In the genomic region with DNA sequence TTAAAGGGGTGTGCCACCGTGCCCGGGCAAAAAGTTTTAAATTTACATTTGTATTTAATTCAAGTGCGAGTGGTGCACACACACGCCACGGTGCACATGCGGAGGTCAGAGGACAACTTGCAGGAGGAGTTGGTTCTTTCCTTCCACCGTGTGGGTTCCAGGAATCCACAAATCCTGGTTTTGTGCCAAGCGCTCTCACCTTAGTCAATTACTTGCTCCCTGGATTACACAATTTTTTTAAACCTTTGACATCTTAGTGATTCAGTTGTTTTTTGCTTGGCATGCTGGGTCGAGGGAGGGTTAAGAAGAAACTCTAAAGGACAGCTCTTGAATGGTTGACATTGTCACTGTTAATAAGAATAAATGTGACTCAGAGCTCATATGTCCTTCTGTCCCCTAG, we compare ENCODE assay signal across 23 mouse cellular contexts. TPM values are rescaled to one million over a fixed set of nuclear protein-coding genes. Genes with fewer than 3 reads are reported as not detected.
DNase-seq lines count a peak whose midpoint lies in the region; ATAC-seq and TF ChIP-seq lines count a peak whose summit lies in the region.
"Had no signal": no experiment of that assay in that cellular context is flagged by ENCODE, and none has a peak within 500 bp of the region (broad histone marks: within the 10 kb centered on the region; RNA-seq: fewer than 3 reads in every experiment).

No protein-coding gene starts in this region.

- TF ChIP-seq CTCF in liver, adult 2 months (IDR thresholded peaks at IDR 0.05; ENCODE audit: low read depth, low read length) = no peak

- no peak for TF ChIP-seq POLR2A in liver, adult 2 months (IDR thresholded peaks at IDR 0.05; ENCODE audit: extremely low read depth, insufficient read depth, low read length)

- no peak overlapping the region for H3K4me3 ChIP-seq in liver, adult 2 months (ENCODE audit: insufficient read depth, low read depth, low read length)
- H3K4me3 ChIP-seq in macrophage (ENCODE audit: inconsistent target) = no peak overlapping the region
- H3K4me3 ChIP-seq in hindbrain, embryonic 13.5 days = no peak overlapping the region
- H3K4me3 ChIP-seq: embryonic facial prominence, embryonic 12.5 days; forebrain, embryonic 12.5 days; gastrocnemius, adult 2 months; heart, embryonic 13.5 days had no signal

- no peaks in the 10 kb centered on the region for H3K36me3 ChIP-seq in liver, adult 2 months (ENCODE audit: control insufficient read depth, insufficient read depth, low read length)
- no peaks in the 10 kb centered on the region for H3K36me3 ChIP-seq in macrophage (ENCODE audit: inconsistent target)
- no peaks in the 10 kb centered on the region for H3K36me3 ChIP-seq in hindbrain, embryonic 13.5 days
- H3K36me3 ChIP-seq: embryonic facial prominence, embryonic 12.5 days; forebrain, embryonic 12.5 days; heart, embryonic 13.5 days had no signal

- H3K27ac ChIP-seq in liver, adult 2 months (replicated peaks; ENCODE audit: insufficient read depth, low read depth, low read length) = no peak overlapping the region
- peak overlapping the region; percentile 99 for H3K27ac ChIP-seq in macrophage
- no peak overlapping the region for H3K27ac ChIP-seq in hindbrain, embryonic 13.5 days
- H3K27ac ChIP-seq: embryonic facial prominence, embryonic 12.5 days; forebrain, embryonic 12.5 days; gastrocnemius, adult 2 months; heart, embryonic 13.5 days had no signal

- peaks cover 17% of the 10 kb centered on the region; the same call in 1 of the 2 replicates for H3K4me1 ChIP-seq in liver, adult 2 months (ENCODE audit: control insufficient read depth, insufficient read depth, low read length)
- H3K4me1 ChIP-seq in hindbrain, embryonic 13.5 days (replicated peaks) = peaks cover 25% of the 10 kb centered on the region

- WGBS in liver, adult 2 months = 52% methylated on average over 9 of the region's 9 CpGs
- WGBS in macrophage (ENCODE audit: missing documents) = 90% methylated on average over 9 of the region's 9 CpGs
- 84% methylated on average over 9 of the region's 9 CpGs for WGBS in hindbrain, embryonic 13.5 days

- H3K9ac ChIP-seq in liver, adult 2 months (ENCODE audit: low read depth, low read length) = no peak overlapping the region
- no peak overlapping the region for H3K9ac ChIP-seq in hindbrain, embryonic 13.5 days
- H3K9ac ChIP-seq: embryonic facial prominence, embryonic 12.5 days; forebrain, embryonic 12.5 days; forebrain, postnatal 0 days; heart, embryonic 13.5 days had no signal

- peak; percentile 80 for DNase-seq in liver, adult 2 months (ENCODE audit: extremely low read depth, low read depth, low spot score)
- DNase-seq in liver = no peak
- peak; percentile 71 for DNase-seq in gonadal fat pad, adult 2 months (ENCODE audit: low read depth)
- DNase-seq in kidney, postnatal 10 days = peak; percentile 58
- DNase-seq in frontal cortex, postnatal 36 days (ENCODE audit: low spot score in 2 of 2) = no peak
- DNase-seq: adrenal gland, adult 8-10 months; adrenal gland, postnatal 36 days; cerebellum, adult 11 months; cerebellum, adult 9-10 months; cerebellum, postnatal 25 days; forebrain, postnatal 0 days; gastrocnemius, adult 2 months; gastrocnemius, postnatal 25 days; heart, postnatal 36 days had no signal

- ATAC-seq in hindbrain, embryonic 13.5 days (ENCODE audit: low FRiP score) = no peak
- ATAC-seq: forebrain, postnatal 0 days; hindbrain, embryonic 16.5 days had no signal

- H3K79me2 ChIP-seq in liver, adult 2 months (ENCODE audit: control insufficient read depth, insufficient read depth, low read length) = peaks cover 12% of the 10 kb centered on the region; the same call in 1 of the 2 replicates
- H3K79me2 ChIP-seq in macrophage (ENCODE audit: inconsistent target) = peaks cover 31% of the 10 kb centered on the region

- no peaks in the 10 kb centered on the region for H3K9me3 ChIP-seq in hindbrain, embryonic 13.5 days
- H3K9me3 ChIP-seq: embryonic facial prominence, embryonic 12.5 days; forebrain, embryonic 12.5 days; heart, embryonic 13.5 days had no signal

- no peak overlapping the region for H3K4me2 ChIP-seq in hindbrain, embryonic 13.5 days
- H3K4me2 ChIP-seq: embryonic facial prominence, embryonic 12.5 days; forebrain, embryonic 12.5 days; heart, embryonic 13.5 days had no signal

- H3K27me3 ChIP-seq in liver, adult 2 months (ENCODE audit: control insufficient read depth, insufficient read depth, low read length) = no peaks in the 10 kb centered on the region
- peaks cover 10% of the 10 kb centered on the region; the same call in 1 of the 2 replicates for H3K27me3 ChIP-seq in hindbrain, embryonic 13.5 days

RNA-seq across cellular contexts. Expression of gene Pdxk, which starts 1.9 kb away (rescaled TPM):
- 19.9 TPM in 2 replicates for total RNA-seq in liver, adult 2 months (2014; rRNA removed)
- polyA plus RNA-seq in liver, adult 2 months (2012; rRNA removed) = 29.2 and 29.5 TPM in 2 replicates
- polyA plus RNA-seq in gonadal fat pad, adult 2 months (2012; rRNA removed) = 55.9 and 68.6 TPM in 2 replicates
- total RNA-seq in macrophage (2018; cell fraction: chromatin; rRNA removed) = 100 to 1,000 TPM in 5 of 26 experiments, 10 to 100 TPM in 18, 1 to 10 TPM in 3; 5.2 to 163 (median 28.1) TPM
- 100 to 1,000 TPM in 25 of 26 experiments, 10 to 100 TPM in 1; 79.3 to 334 (median 151) TPM for total RNA-seq in macrophage (2018; cell fraction: cytosol; rRNA removed)
- 100 to 1,000 TPM in 9 of 26 experiments, 10 to 100 TPM in 17; 27.6 to 223 (median 87.2) TPM for total RNA-seq in macrophage (2018; cell fraction: nucleus; rRNA removed)
- polyA plus RNA-seq in macrophage (2018) = 172 to 209 TPM (median 200 TPM) in 3 replicates
- 19.2 and 20.1 TPM in 2 replicates for polyA plus RNA-seq in hindbrain, embryonic 13.5 days (2015; fragmentation: Nextera tagmentation; extraction: Ambion mirVana)

RNA-seq across cellular contexts. Expression of gene Cstb, which starts 41.2 kb away (rescaled TPM):
- 52.0 and 60.8 TPM in 2 replicates for total RNA-seq in liver, adult 2 months (2014; rRNA removed)
- 41.4 and 47.5 TPM in 2 replicates for polyA plus RNA-seq in liver, adult 2 months (2012; rRNA removed)
- 127 and 151 TPM in 2 replicates for polyA plus RNA-seq in gonadal fat pad, adult 2 months (2012; rRNA removed)
- total RNA-seq in macrophage (2018; cell fraction: chromatin; rRNA removed) = 10 to 100 TPM; 13.6 to 78.0 (median 27.4) TPM
- total RNA-seq in macrophage (2018; cell fraction: cytosol; rRNA removed) = 1,000 to 10,000 TPM; 1,179 to 1,787 (median 1,377) TPM
- total RNA-seq in macrophage (2018; cell fraction: nucleus; rRNA removed) = 100 to 1,000 TPM in 24 of 26 experiments, 10 to 100 TPM in 2; 88.7 to 281 (median 189) TPM
- polyA plus RNA-seq in macrophage (2018) = 1,283 to 1,841 TPM (median 1,659 TPM) in 3 replicates
- polyA plus RNA-seq in hindbrain, embryonic 13.5 days (2015; fragmentation: Nextera tagmentation; extraction: Ambion mirVana) = 93.9 and 105 TPM in 2 replicates

RNA-seq across cellular contexts. Expression of gene Olfr1358, which starts 50.6 kb away (rescaled TPM):
- not detected in 2 replicates for total RNA-seq in liver, adult 2 months (2014; rRNA removed)
- polyA plus RNA-seq in liver, adult 2 months (2012; rRNA removed) = not detected in 2 replicates
- 0.11 TPM in 1 of 2 replicates, not detected in the other for polyA plus RNA-seq in gonadal fat pad, adult 2 months (2012; rRNA removed)
- total RNA-seq in macrophage (2018; cell fraction: chromatin; rRNA removed) = under 1 TPM in 1 of 26 experiments, not detected in 25; 0.83 TPM
- not detected for total RNA-seq in macrophage (2018; cell fraction: cytosol; rRNA removed)
- total RNA-seq in macrophage (2018; cell fraction: nucleus; rRNA removed) = not detected
- not detected in 3 replicates for polyA plus RNA-seq in macrophage (2018)
- polyA plus RNA-seq in hindbrain, embryonic 13.5 days (2015; fragmentation: Nextera tagmentation; extraction: Ambion mirVana) = not detected in 2 replicates
- total RNA-seq: adrenal gland, adult 8-10 months; adrenal gland, postnatal 36 days; ES-E14; gastrocnemius, adult 2 months; gastrocnemius, postnatal 25 days; heart, postnatal 36 days had no signal
- polyA plus RNA-seq: cortical plate, adult 2 months; embryonic facial prominence, embryonic 12.5 days; forebrain, embryonic 12.5 days; forebrain, postnatal 0 days; heart, embryonic 13.5 days; heart, postnatal 0 days; hindbrain, embryonic 16.5 days had no signal

RNA-seq across cellular contexts. Expression of gene Rrp1, which starts 53.8 kb away (rescaled TPM):
- 39.8 and 41.9 TPM in 2 replicates for total RNA-seq in liver, adult 2 months (2014; rRNA removed)
- 30.7 and 37.6 TPM in 2 replicates for polyA plus RNA-seq in liver, adult 2 months (2012; rRNA removed)
- polyA plus RNA-seq in gonadal fat pad, adult 2 months (2012; rRNA removed) = 94.1 and 150 TPM in 2 replicates
- 100 to 1,000 TPM; 108 to 308 (median 161) TPM for total RNA-seq in macrophage (2018; cell fraction: chromatin; rRNA removed)
- total RNA-seq in macrophage (2018; cell fraction: cytosol; rRNA removed) = 100 to 1,000 TPM in 22 of 26 experiments, 10 to 100 TPM in 4; 85.9 to 140 (median 115) TPM
- total RNA-seq in macrophage (2018; cell fraction: nucleus; rRNA removed) = 100 to 1,000 TPM in 21 of 26 experiments, 10 to 100 TPM in 5; 89.5 to 176 (median 115) TPM
- polyA plus RNA-seq in macrophage (2018) = 115 to 224 TPM (median 150 TPM) in 3 replicates
- polyA plus RNA-seq in hindbrain, embryonic 13.5 days (2015; fragmentation: Nextera tagmentation; extraction: Ambion mirVana) = 385 and 394 TPM in 2 replicates

Comparison
In these comparisons a context has a peak if more than half of its experiments do, and no peak if none do; other contexts are left out.
1. DNase-seq: peak in liver, adult 2 months (single experiment), gonadal fat pad, adult 2 months (single experiment) and kidney, postnatal 10 days (single experiment); none in liver (single experiment) and frontal cortex, postnatal 36 days (0 of 2).